Mouse (Mus musculus) small intestine, adult 2 months (tissue): ENCODE results near the gene Ear6. TPM values are rescaled to one million over a fixed set of nuclear protein-coding genes. Genes with fewer than 3 reads are reported as not detected.

Experiments used
- H3K27ac ChIP-seq: fragments of 200-500 bp; 2 replicates; pipeline ENCODE4 v1.5.1; 2012; ENCODE audit warnings: low read depth, low read length, control low read depth, inconsistent platforms; ENCODE audit not compliant: insufficient read depth
- H3K27me3 ChIP-seq: fragments of 200-500 bp; 2 replicates; pipeline ENCODE4 v1.6.1; 2012; ENCODE audit warnings: mild to moderate bottlenecking, moderate library complexity, low read length, inconsistent platforms; ENCODE audit not compliant: control insufficient read depth, insufficient read depth
- H3K36me3 ChIP-seq: fragments of 200-500 bp; 2 replicates; pipeline ENCODE4 v1.6.1; 2012; ENCODE audit warnings: mild to moderate bottlenecking, low read length, control low read depth, inconsistent platforms; ENCODE audit not compliant: control insufficient read depth, insufficient read depth
- H3K4me1 ChIP-seq: fragments of 200-500 bp; 2 replicates; pipeline ENCODE4 v1.6.1; 2012; ENCODE audit warnings: low read length, inconsistent platforms, mixed read lengths; ENCODE audit not compliant: control insufficient read depth, insufficient read depth, insufficient read length
- H3K4me3 ChIP-seq: fragments of 200-500 bp; 2 replicates; pipeline ENCODE4 v1.5.1; 2012; ENCODE audit warnings: low read depth, mild to moderate bottlenecking, control low read depth, inconsistent platforms, low read length, moderate library complexity
- CTCF ChIP-seq: fragments of 200-500 bp; IDR thresholded peaks from 2 replicates; pipeline ENCODE4 v1.5.1; 2012; ENCODE audit warnings: low read depth, mild to moderate bottlenecking, control low read depth, inconsistent platforms, low read length, moderate library complexity, mixed read lengths; ENCODE audit not compliant: insufficient replicate concordance, insufficient read length; ENCODE audit errors: extremely low read depth
- POLR2A ChIP-seq: fragments of 200-500 bp; IDR thresholded peaks from 2 replicates; pipeline ENCODE4 v1.6.1; 2012; ENCODE audit warnings: low read depth, mild to moderate bottlenecking, control low read depth, inconsistent platforms, low read length, moderate library complexity
- WGBS: fragments of 180-500 bp; shearing (Covaris S2); methylation state at CpG from one replicate; pipeline ENCODE4 v1.1.7; 2018; 5-methylcytosine and 5-hydroxymethylcytosine counted together
- polyA plus RNA-seq: library from polyadenylated mRNA; depleted of rRNA; stranded (reverse); fragments of >200 nt; gene quantifications from 2 replicates; pipeline ENCODE4 v1.2.3, GENCODE M21; 2012

The Ear6 gene
- polyA plus RNA-seq, 1 experiment = not detected

DNA sequence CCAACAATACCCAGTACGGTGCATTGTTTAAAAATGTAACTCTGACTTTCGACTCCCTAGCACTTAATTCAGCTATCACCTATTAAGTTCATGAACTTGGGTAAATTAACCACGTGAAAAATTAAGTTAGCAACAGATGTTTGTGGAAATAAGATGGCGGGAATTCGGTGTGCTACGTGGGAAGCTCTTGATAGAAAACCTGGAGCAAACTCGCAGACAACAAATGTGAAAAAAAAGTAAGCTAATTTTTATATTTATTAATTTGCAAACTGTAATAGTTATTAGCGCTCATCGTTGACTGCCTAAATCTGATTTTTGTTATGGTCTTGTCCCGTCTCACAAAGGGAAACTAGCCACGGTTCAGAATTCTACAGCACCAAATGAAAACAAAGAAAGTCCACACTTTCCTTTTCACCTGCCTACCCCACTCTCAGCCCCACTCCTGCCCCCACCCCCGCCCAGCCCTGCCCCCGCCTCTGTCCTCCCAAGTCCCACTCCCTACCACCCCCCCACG lies 30.6 kb downstream of the Ear6 start:
- TF ChIP-seq POLR2A (no peak), CTCF (no peak)
- no peaks in the 10 kb centered on the region for H3K27me3 ChIP-seq
- H3K4me3 ChIP-seq = peak overlapping the region; percentile 96

DNA sequence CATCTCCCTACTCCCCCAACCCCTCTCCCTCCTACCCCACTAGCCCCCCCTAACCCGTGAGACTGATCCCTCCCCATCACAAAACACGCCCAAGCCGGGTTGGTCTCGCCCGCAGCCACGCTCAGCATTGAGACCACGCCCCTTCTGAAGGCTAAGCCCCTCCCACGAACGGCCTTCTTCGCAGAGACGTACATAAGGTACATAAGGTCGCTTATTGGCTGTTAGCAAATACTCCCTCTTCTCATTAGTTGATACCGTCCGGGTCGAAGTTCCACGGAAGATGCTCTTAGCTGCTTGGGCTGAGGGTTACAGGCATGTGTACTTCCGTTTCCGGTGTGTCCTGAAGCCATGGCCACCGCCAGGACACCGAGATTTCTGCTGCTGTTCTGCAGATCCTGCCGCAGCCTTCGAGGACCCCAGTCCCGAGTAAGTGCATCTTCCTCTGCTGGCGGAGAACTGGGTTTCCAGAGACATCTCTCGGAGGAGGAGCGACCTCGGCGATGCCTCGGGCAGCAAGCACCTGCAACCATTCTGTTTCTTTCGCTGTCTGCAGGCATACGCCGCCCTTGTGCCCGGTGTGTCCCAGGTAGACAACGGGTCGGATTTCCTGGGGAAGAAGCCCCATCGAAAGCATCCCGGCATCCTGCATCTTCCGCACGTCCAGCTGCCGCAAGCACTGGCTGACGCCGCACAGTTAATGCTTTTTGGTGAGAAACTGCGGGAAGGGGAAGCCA lies 31.3 kb downstream of the Ear6 start, which contains the start of gene Mettl17:
Gene Mettl17, plus strand, starts transcription at position 245 of the 734 bp plus-strand sequence.
- H3K27ac ChIP-seq = peak within 1 kb of the TSS; percentile 25
- peak within 1 kb of the TSS; percentile 96 for H3K4me3 ChIP-seq
- H3K27me3 ChIP-seq = no peaks in the 10 kb centered on the region
- under 1% methylated on average over 43 of the region's 43 CpGs for WGBS
- H3K4me1 ChIP-seq = no peaks in the 10 kb centered on the region; the same call in 1 of the 2 replicates
- H3K36me3 ChIP-seq = peaks cover 18% of the 10 kb centered on the region
- peak; percentile 22; the same call in 1 of the 2 replicates for TF ChIP-seq CTCF
- peak; percentile 48; the same call in 1 of the 2 replicates for TF ChIP-seq POLR2A

More for the DNA sequence above, 30.6 kb downstream of the Ear6 start:
- peaks cover 12% of the 10 kb centered on the region for H3K36me3 ChIP-seq
- 2% methylated on average over 14 of the region's 14 CpGs for WGBS
- no peaks in the 10 kb centered on the region; the same call in 1 of the 2 replicates for H3K4me1 ChIP-seq
- 0 out of 2 replicates have a peak overlapping the region, but pooled peaks have one; percentile 14 for H3K27ac ChIP-seq

- 0 out of 2 replicates have a peak overlapping the region, but pooled peaks have one; percentile 8 for H3K4me3 ChIP-seq
- TF ChIP-seq POLR2A (no peak), CTCF (no peak)
- no peaks in the 10 kb centered on the region for H3K27me3 ChIP-seq
- no peaks in the 10 kb centered on the region; the same call in 1 of the 2 replicates for H3K4me1 ChIP-seq
- H3K27ac ChIP-seq = no peak overlapping the region
- peaks cover 29% of the 10 kb centered on the region for H3K36me3 ChIP-seq
- 73% methylated on average over 6 of the region's 6 CpGs for WGBS
These were observed 32.6 kb downstream of the Ear6 start for GRCm38 (mm10) chr14:51886051-51886450.

GRCm38 (mm10) chr14:51889833-51890232 lies 36.3 kb downstream of the Ear6 start:
- no peak for TF ChIP-seq POLR2A
- no peak for TF ChIP-seq CTCF
- H3K4me3 ChIP-seq = no peak overlapping the region
- H3K4me1 ChIP-seq = no peaks in the 10 kb centered on the region; the same call in 1 of the 2 replicates
- peaks cover 40% of the 10 kb centered on the region for H3K36me3 ChIP-seq
- WGBS = 89% methylated on average over 6 of the region's 6 CpGs
- H3K27me3 ChIP-seq = no peaks in the 10 kb centered on the region
- no peak overlapping the region for H3K27ac ChIP-seq

GRCm38 (mm10) chr14:51892191-51892939 lies 38.9 kb downstream of the Ear6 start, which contains the start of gene Slc39a2:
Slc39a2 (plus strand) TSS chr14:51892889.
- Histone ChIP-seq H3K4me1 (no peaks in the 10 kb centered on the region), H3K27me3 (no peaks in the 10 kb centered on the region), H3K27ac (no peak within 1 kb of the TSS), H3K4me3 (no peak within 1 kb of the TSS), H3K36me3 (peaks cover 40% of the 10 kb centered on the region)
- TF ChIP-seq POLR2A = no peak
- TF ChIP-seq CTCF = no peak
- 88% methylated on average over 9 of the region's 9 CpGs for WGBS

GRCm38 (mm10) chr14:51893094-51893794 lies 39.7 kb downstream of the Ear6 start:
- Histone ChIP-seq H3K27ac (no peak overlapping the region), H3K36me3 (peaks cover 35% of the 10 kb centered on the region), H3K27me3 (no peaks in the 10 kb centered on the region), H3K4me3 (no peak overlapping the region), H3K4me1 (no peaks in the 10 kb centered on the region)
- 65% methylated on average over 10 of the region's 10 CpGs for WGBS
- TF ChIP-seq POLR2A = no peak
- TF ChIP-seq CTCF = no peak

- H3K4me1 ChIP-seq = no peaks in the 10 kb centered on the region
- TF ChIP-seq CTCF (no peak), POLR2A (no peak)
- H3K36me3 ChIP-seq = peaks cover 31% of the 10 kb centered on the region
- no peak overlapping the region for H3K4me3 ChIP-seq
- no peaks in the 10 kb centered on the region for H3K27me3 ChIP-seq
- WGBS = 84% methylated on average over 3 of the region's 3 CpGs
- no peak overlapping the region for H3K27ac ChIP-seq
These were observed 40.3 kb downstream of the Ear6 start for GRCm38 (mm10) chr14:51893809-51894208.
